Mouse (Mus musculus) embryo, embryonic 10.5 days (tissue): ENCODE results near the gene Ttc32.
"Not testable (repeated sequence)": the region's sequence is repeated elsewhere in the genome, so short reads cannot be mapped to it uniquely, and the experiment has no call there.

Experiments
- DNase-seq: peaks from one replicate; pipeline ENCODE4 v3.0.0-alpha.2; 2015; ENCODE audit warnings: low spot score

Ttc32 gene

DNA sequence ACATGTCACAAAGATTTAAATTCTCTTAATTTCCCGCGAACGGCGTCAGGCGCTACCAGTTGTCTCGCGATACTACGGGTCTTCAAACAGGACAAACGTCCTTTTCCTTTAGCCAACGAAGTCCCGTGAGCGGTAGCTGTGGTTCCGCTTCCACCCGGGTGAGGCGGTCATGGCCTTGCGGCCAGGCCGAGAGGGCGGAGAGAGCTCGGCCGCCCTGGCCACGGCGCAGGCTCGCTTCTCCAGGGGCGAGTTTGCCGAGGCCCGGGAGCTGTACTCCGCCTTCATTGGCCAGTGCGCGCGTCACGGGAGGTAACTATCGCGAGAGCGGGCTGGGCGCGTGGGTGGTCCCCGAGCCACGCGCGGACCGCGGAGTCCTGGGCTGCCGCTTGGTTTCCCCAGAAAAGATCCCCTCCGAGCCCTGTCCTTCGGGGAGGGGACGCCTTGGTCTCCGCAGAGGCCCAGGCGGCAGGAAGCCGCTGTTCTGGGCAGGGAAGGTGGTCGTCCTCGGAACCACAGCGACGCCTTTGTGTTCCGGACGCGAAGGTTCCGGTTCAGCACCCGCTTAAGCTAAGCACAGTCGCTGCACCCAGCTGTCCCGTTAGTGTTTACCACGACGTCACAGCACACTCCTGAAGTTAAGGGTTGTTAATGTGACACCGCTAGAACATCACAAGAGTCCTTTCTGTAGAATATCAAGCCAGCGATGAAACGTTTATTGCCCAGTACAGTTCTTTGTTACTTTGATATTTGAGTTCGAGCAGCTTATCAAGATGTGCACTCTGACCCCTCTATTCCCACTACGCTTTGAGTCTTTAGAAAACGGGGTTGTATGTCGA is at the start of gene Ttc32:
TSS of gene Ttc32 (plus strand) at position 110 of the 836 bp plus-strand sequence.
- DNase-seq = peak; percentile 96

DNA sequence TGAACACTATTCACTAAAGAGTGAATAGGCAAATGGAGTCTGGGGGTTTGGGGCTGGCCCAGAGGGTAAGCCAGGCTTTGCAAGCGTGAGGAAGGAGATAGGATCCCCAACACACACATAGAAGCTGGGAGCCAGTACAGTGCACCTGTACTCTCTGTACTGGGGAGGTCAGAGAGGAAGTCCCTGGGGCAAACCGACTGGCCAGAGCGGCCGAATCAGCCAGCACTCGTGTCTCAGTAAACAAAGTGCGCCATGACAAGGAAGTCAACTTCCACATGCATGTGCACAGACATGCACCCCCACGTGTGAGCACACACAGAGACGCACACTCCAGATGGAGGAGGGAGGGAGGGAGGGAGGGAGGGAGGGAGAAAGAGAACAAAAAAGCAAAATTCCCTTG is 36.6 kb upstream of the Ttc32 start:
- DNase-seq = no peak

DNA sequence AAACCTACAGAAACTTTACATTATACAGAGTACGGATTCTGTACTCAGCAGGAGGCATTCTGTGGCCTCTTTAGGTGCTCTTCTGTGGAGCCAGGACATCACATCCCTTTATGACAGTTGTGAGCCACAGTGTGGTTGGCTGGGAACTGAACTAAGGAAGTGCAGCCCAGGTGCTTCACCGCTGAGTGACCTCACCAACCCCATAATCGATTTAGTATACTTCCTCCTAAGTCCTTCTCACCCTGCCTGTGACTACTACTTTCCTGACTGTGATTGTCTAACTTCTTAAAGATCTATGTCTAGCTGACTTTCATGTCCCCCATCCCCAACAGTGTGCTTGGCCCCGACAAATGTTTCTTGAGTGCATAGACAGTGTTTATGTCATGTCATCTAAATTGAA is 31.5 kb upstream of the Ttc32 start:
- DNase-seq = no peak

DNA sequence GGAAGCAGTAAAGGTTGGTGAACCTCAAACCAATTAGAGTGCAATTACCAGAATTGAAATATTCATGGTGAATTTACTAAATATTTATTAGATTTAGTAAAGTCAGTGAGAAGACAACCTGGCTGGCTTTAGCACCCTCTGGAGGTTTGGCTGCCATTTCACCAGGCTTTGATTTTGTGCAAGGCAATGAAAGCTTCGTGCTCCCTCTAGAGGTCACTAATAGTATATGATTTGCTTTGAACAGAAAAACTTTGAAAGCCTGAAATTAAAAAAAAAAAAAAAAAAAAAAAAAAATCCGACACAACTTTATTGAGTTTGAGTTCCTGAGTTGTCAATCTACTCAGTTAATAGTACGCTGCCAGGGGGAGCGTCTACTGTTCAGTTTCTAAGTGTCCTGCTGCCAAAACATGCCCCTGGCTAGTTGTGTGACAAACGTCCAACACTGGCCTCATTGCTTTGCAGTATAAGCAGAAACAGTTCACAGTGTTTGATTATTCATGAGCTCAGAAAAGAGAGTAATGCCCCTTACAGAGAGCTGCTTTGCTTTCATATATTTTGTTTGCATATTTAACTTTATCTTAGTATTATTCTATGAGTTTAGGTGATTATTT is 27.7 kb upstream of the Ttc32 start:
- DNase-seq = peak; percentile 92

DNA sequence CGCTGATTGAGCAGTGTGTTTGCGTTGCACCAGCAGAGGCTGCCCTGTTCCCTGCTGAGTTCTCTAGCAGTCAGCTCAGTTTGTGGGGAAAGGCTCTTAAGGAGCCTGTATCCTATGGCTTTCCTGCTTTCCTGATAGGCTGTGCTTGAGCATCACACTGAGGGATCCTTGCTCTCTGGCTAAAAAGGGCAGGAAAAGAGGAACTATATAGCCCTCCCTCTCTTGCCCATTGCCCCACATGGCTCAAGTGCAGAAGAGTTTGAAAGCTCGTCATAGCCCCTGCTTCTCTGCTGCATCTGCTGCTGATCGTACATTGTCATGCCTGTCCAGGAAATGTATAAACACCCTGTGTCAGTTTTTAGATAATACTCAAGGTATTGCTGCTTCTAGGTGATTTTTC is 22.7 kb upstream of the Ttc32 start:
- no peak for DNase-seq

DNA sequence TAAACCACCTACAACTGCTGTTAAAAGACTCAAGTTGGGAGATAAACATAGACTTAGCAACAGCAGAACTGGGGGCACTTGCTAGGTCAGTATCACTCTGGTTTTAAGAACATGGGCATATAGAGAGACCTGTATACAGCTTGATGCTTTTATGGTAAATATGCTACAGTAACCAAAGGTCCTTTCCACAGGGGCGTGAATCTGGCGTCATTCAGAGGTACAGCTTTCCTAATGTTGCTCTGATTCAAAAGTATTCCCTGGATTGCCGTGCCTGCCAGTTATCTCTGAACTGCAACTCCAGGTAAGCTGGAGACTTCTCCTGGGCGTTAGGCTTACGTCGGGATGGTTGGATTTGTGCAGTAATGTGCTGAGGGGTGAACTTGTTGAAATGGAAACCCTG is 22.0 kb upstream of the Ttc32 start:
- DNase-seq = no peak

DNA sequence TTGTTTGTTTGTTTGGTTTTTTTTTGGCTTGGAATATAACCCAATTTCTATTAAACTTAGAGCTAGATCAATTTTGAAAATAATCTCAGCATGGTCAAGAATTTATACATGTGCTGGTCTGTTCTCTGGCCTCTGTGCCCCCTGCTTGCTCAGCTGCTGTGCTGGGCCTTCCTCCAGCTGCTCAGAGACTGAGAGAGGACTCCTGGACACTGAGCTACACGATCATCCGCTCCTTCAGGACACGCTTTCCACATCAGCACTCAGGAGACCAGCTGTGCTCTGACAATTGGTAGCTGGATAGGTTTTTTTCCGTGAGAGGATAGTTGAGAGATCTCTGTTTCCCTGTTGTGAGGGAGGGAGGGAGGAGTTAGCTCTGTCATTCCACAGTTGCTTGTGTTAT is 19.5 kb upstream of the Ttc32 start:
- DNase-seq = no peak

DNA sequence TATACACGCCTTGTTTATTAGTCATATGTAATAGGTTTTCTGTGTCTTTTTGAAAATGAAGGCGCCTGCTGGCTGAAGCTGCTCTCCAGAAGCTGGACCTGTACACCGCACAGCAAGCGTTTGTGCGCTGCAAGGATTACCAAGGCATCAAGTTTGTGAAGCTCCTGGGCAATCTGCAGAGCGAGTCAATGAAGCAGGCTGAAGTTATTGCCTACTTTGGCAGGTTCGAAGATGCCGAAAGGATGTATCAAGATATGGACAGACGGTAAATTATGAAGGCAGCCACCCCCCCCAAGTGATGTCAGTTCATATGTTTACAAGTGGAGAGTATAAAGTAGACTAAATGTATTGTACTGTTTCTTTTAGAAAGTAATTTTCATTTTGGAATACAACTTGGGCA is 13.4 kb upstream of the Ttc32 start:
- no peak for DNase-seq

DNA sequence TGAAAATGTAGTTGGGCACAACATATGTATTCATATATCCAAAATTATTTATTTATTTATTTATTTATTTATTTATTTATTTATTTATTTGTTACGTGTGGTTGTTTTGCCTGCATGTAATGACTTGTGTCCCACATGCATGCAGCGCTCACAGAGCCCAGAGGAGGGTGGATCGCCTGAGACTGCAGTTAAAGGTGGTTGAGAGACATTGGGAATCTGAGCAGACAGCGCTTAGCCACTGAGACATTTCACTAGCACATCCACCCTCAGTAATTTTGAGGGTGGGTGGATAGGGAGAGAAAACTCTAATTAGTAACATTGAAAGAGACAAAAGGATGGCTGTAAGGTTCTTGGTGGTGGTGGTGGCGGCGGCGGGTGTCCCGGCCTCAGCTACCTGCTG is 9.4 kb upstream of the Ttc32 start:
- DNase-seq = no peak

DNA sequence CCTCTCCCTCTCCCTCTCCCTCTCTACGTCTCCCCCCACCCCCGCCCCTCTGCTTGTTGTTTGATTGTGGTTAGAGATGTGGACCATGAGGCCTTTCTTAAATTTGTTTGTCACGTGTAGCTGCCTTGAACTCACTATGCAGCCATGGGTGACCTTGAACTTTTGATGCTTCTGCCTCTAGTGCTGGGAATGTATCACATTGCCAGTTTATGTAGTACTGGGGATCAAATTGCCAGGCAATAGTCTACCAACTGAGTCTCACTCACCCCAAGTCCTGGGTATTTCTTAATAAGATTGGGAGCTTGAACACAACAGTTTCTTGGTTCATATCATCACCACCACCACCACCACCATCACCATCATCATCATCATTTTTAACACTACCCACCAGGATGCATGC is 8.8 kb upstream of the Ttc32 start:
- DNase-seq = no peak

DNA sequence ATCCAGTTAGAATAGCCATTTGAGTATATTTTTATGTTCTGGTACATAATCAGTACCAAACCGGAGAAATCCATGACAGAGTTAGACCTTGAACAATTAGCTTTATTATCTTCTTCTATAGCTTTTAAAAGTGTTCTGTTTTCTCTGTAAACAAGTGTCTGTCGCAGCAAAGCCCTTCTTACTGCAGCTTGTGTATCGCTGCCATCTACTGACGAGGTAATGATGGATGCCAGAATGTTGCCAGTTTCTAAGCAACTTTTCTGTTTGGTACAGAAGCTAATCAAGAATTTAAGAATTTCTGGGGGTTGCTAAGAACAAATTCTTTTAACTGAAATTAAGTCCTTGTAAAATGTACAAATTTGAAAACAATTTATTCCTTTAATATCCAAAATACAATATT is 6.8 kb upstream of the Ttc32 start:
- DNase-seq = peak; percentile 22

DNA sequence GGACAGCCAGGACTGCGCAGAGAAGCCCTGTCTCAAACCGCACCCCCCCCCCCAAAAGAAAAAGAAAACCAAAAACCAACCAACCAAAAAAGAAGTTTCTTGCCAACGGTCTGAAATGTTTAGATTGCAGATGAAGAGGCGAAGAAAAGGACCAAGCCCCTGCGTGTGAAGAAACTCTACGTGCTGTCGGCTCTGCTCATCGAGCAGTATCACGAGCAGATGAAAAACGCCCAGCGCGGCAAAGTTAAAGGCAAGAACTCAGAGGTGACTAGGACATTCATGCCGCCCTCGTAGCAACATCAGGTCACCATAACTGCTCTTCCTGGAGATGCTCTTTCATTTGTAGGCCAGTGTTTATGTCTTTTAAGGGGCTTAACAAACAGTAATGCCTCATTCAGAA is 5.7 kb upstream of the Ttc32 start:
- no peak for DNase-seq

DNA sequence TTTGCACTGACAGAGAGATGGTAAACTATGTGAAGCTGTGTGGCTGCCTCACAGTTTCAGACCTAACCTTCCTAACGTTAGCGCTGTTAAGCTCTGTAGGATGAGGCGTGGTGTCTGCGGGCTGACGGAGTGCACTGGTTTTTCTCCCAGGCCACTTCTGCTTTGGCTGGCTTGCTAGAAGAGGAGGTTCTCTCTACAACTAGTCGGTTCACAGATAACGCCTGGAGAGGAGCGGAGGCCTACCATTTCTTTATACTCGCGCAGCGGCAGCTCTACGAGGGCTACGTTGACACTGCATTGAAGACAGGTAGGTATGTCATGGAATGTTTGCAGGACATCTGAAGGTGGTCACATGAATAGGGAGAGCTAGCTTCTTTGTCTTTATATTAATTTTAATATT is 5.1 kb upstream of the Ttc32 start:
- DNase-seq = no peak

DNA sequence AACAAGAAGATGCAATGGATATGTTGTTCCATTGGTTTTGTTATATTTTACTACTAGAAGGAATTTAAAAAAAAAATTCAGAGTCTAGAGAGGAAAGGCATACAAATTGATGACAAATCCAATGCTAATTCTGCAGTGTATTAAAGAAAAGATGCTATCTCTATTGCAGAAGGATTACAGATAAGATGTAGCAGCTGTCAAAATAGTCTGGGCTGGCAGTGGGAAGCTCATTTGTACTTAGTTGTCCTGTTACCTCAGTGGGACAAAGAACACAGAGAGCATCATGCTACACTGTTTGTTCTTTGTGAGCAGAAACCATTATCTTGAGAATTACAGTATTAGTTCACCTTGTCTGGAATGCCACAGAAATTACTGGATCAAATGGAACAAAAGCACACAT is 3.0 kb upstream of the Ttc32 start:
- no peak for DNase-seq

DNA sequence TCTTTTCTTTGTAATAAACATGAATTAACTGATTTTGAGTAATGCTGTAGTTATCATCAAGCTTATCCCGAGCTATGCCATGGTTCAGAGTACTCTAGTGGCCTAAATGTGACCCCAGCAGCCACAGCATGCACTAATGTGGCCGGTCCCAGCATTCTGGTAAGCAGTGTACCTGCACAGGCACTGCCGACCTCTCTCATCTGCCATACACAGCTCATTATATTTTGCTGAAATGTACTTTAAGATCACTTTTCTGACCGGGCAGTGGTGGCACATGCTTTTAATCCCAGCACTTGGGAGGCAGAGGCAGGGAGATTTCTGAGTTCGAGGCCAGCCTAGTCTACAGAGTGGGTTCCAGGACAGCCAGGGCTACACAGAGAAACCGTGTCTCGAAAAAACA is 981 bp upstream of the Ttc32 start:
- not testable (repeated sequence) for DNase-seq

DNA sequence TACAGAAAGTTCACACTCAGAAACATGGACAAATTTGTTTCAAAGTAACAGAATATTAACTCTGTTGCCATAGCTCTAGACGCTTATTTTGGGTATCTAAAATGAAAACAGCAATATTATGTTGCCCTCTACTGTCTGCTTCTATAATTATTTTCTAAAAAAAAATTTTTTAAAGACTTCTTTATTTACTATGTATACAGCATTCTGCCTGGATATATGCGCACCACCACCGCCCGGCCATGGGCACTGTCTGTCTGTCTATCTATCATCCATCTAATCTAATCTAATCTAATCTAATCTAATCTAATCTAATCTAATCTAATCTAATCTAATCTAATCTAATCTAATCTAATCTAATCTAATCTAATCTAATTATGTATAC is 300 bp upstream of the Ttc32 start:
- peak; percentile 19 for DNase-seq

DNA sequence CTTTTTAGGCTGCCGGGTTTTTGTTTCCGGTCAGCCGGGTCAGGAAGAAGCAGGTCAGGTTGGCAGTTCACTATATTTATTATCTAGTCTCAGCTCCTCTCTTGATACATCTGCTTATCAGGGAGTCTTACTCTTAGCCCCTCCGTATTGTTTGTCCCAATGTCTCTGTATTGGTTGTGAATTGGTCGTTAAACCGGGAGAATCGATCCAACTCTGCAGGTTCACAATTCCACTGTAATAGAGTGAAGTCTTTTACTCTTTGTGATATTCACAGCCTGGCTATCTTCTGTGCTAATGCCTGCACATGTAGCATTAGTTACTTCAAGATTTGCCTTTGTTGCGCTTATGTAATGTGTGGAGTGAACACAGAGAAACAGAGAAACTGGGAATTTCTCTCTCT is 1.4 kb downstream of the Ttc32 start:
- DNase-seq = peak; percentile 21

DNA sequence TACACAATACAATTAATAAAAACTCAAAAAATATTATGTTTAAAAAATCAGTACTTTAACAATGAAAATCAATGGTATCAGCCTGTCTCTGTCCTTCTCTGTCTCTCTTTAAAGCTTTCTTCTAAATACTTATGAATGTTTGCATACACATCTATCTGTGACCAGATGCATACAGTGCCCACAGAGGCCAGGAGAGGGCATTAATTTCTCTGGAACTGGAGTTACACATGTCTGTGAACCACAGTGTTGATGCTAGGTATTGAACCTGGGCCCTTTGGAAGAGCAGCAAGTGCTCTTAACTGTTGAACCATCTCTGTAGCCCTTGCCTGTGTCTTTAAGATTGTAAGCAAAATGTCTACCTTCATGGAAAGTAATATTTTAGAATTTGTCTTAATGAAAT is 3.3 kb downstream of the Ttc32 start:
- no peak for DNase-seq

DNA sequence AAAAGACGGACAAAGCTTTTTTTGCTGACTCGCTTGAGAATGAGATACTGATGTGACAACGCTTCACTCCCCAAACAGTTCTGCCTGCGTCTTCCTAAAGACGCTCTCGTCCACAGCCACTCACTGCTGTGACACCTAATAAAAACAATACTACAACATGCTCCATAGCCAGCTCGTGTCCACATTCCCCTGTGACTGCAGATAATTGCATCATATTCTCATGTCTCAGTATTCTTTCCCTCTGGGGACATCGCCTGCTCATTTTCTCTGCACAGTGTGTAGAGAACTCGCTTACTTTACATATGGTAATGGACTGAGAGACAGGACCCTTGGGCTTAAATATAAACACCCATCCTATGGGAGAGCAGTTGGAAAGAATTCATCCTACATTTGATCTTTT is 6.6 kb downstream of the Ttc32 start:
- DNase-seq = no peak

DNA sequence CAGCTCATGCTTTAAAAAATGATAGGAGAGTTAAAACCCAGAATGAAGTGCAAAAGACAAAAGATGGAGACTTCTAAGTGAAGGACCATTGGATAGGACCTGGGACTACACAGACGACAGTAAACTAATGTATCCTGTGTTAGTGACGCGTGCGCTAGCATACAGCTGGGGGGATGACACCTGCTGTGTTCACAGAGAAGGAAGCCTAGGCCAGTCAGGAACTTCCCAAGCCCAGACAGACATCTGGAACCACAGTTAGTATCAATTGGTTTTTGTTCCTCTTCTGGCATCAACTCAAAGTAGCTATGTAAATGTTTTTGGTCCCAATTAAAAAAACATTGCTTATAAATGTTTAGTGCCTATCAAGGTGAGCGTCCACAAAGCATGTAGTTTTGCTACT is 10.4 kb downstream of the Ttc32 start:
- no peak for DNase-seq

DNA sequence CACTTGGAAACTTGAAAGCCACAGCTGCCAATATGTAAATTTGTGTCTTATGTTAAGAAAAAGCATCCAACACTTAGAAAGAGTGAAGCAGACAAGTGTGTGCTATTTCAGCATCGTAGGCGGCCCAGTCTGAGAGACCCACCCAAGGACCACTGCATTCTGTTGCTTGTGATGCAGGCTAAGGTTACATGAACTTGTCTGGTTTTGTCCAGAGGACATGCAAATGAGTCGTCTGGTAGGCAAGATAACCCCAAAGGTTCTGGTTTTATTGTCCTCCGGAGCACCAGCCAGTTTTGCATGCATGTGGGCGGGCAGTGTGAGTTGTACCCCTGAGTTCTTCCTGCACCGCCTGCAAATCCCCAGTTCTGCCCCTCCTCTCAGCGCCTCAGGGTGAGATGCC is 10.9 kb downstream of the Ttc32 start:
- no peak for DNase-seq

DNA sequence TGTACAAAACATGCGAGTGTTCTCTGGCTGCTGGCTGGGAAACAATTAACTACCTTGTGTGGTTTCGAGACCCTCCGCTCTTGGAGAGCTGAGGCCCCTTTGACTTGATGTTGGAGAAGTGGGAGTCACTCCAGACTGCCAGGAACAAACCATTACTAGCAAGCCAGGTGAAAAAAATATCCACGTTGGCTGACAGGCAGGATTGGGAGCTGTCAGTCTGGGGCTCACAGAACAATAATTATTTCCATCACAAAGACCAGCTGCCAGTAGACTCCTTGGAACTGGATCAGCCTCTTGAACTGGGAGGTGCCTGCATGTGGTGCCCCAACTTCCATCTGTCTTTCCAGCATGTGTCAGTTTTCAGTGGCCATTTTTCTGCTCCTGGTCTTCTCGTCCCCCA is 12.5 kb downstream of the Ttc32 start:
- DNase-seq = no peak

DNA sequence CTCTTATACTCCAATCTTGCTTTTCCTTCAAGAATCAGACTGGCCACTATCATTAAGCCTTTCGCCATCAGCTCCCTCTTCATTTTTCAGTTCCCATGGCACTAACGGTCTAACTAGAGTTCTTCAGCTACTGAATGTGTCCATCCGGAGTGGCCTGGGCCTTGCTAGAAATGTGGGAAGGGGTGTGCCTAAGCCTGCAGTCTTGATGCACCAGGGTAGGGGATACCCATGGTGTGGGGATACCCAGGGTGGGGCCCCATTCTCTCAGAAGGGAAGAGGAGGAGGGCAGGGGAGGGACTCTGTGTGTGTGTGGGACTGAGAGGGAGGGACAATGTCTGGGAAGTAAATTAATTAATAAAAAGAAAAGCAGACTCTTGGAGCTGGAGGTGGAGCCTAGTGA is 13.0 kb downstream of the Ttc32 start:
- DNase-seq = no peak

DNA sequence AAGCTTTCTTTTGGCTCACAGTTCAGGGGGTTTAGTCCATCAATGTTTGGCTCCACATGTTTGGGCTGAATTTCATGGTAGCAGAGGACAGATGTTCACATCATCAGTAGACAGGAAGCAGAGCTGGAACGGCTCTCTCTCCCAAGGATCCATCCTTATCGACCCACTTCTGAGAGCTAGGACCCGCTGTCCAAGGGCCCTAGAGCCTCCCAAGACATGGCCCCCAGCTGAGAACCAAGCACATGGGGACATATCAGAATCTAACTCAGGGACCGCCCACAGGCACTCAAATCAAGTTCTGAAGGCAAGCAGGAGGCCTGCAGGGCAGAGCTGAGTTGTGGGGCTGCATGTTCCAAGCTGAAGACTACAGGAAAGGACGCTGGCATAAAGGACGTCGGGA is 14.9 kb downstream of the Ttc32 start:
- DNase-seq = no peak
